25 mouse cellular contexts compared by ENCODE assay signal in genomic region chr15:77875953-77876352, GRCm38 (mm10). TPM values are rescaled to one million over a fixed set of nuclear protein-coding genes. Genes with fewer than 3 reads are reported as not detected.
DNase-seq lines count a peak whose midpoint lies in the region; ATAC-seq and TF ChIP-seq lines count a peak whose summit lies in the region.
"Had no signal": no experiment of that assay in that cellular context is flagged by ENCODE, and none has a peak within 500 bp of the region (broad histone marks: within the 10 kb centered on the region; RNA-seq: fewer than 3 reads in every experiment).

No protein-coding gene starts in this region.

- H3K27me3 ChIP-seq in intestine, embryonic 16.5 days (replicated peaks; ENCODE audit: control insufficient read depth, insufficient read depth, low read length) = no peaks in the 10 kb centered on the region
- H3K27me3 ChIP-seq in intestine, embryonic 15.5 days (replicated peaks) = no peaks in the 10 kb centered on the region
- peaks cover 2% of the 10 kb centered on the region for H3K27me3 ChIP-seq in CH12.LX (replicated peaks)
- H3K27me3 ChIP-seq in small intestine, adult 2 months (ENCODE audit: control insufficient read depth, insufficient read depth, low read length) = no peaks in the 10 kb centered on the region
- H3K27me3 ChIP-seq in midbrain, embryonic 14.5 days (ENCODE audit: control insufficient read depth, insufficient read depth, low read length) = no peaks in the 10 kb centered on the region
- H3K27me3 ChIP-seq in lung, postnatal 0 days (replicated peaks; ENCODE audit: insufficient read depth, low read length) = no peaks in the 10 kb centered on the region
- H3K27me3 ChIP-seq: embryonic facial prominence, embryonic 12.5 days; embryonic facial prominence, embryonic 15.5 days; hindbrain, embryonic 12.5 days; hindbrain, embryonic 15.5 days; Patski had no signal

- H3K9me3 ChIP-seq in intestine, embryonic 16.5 days (ENCODE audit: control insufficient read depth, low read length) = no peaks in the 10 kb centered on the region
- H3K9me3 ChIP-seq in intestine, embryonic 15.5 days = no peaks in the 10 kb centered on the region
- no peaks in the 10 kb centered on the region for H3K9me3 ChIP-seq in CH12.LX (replicated peaks; ENCODE audit: low read length)
- H3K9me3 ChIP-seq in midbrain, embryonic 14.5 days (ENCODE audit: control insufficient read depth, low read length) = no peaks in the 10 kb centered on the region
- H3K9me3 ChIP-seq in lung, postnatal 0 days (ENCODE audit: low read length) = no peaks in the 10 kb centered on the region
- H3K9me3 ChIP-seq: embryonic facial prominence, embryonic 12.5 days; embryonic facial prominence, embryonic 15.5 days; hindbrain, embryonic 12.5 days; hindbrain, embryonic 15.5 days had no signal

- no peak for TF ChIP-seq EP300 in CH12.LX (IDR thresholded peaks at IDR 0.05; ENCODE audit: low read length)
- TF ChIP-seq EP300 in lung, postnatal 0 days (IDR thresholded peaks at IDR 0.05) = no peak

- no peaks in the 10 kb centered on the region for H3K79me2 ChIP-seq in CH12.LX (replicated peaks; ENCODE audit: control insufficient read depth, extremely low read depth, insufficient read depth, poor library complexity, severe bottlenecking)

- no peaks in the 10 kb centered on the region for H3K36me3 ChIP-seq in intestine, embryonic 16.5 days (ENCODE audit: control insufficient read depth, insufficient read depth, low read length)
- H3K36me3 ChIP-seq in intestine, embryonic 15.5 days = no peaks in the 10 kb centered on the region
- no peaks in the 10 kb centered on the region for H3K36me3 ChIP-seq in CH12.LX (replicated peaks in 1 of 2; ENCODE audit: control insufficient read depth in 1 of 2, insufficient read depth in 1 of 2, low read length in 1 of 2)
- H3K36me3 ChIP-seq in small intestine, adult 2 months (ENCODE audit: control insufficient read depth, insufficient read depth, low read length) = no peaks in the 10 kb centered on the region
- no peaks in the 10 kb centered on the region for H3K36me3 ChIP-seq in midbrain, embryonic 14.5 days (ENCODE audit: control insufficient read depth, insufficient read depth, low read length)
- H3K36me3 ChIP-seq in lung, postnatal 0 days (ENCODE audit: insufficient read depth, low read length) = no peaks in the 10 kb centered on the region
- H3K36me3 ChIP-seq: embryonic facial prominence, embryonic 12.5 days; embryonic facial prominence, embryonic 15.5 days; hindbrain, embryonic 12.5 days; hindbrain, embryonic 15.5 days had no signal

- in situ Hi-C loops in CH12.LX (cut with MboI; ENCODE audit: low pct_ligation_motif_present, low pct_unique_long_range_greater_than_20kb, low sequenced_read_pairs) = no loop called here

- WGBS in intestine, embryonic 16.5 days = 80% methylated on average over 6 of the region's 6 CpGs
- WGBS in intestine, embryonic 15.5 days = 77% methylated on average over 6 of the region's 6 CpGs
- 38% methylated on average over 6 of the region's 6 CpGs for WGBS in small intestine, adult 2 months
- WGBS in midbrain, embryonic 14.5 days = 95% methylated on average over 6 of the region's 6 CpGs
- 82% methylated on average over 6 of the region's 6 CpGs for WGBS in lung, postnatal 0 days

- H3K9ac ChIP-seq in intestine, embryonic 16.5 days (ENCODE audit: low read depth, low read length) = no peak overlapping the region
- H3K9ac ChIP-seq in intestine, embryonic 15.5 days = no peak overlapping the region
- no peak overlapping the region for H3K9ac ChIP-seq in CH12.LX (ENCODE audit: insufficient read depth, low read depth)
- H3K9ac ChIP-seq in midbrain, embryonic 14.5 days (replicated peaks; ENCODE audit: low read length) = no peak overlapping the region
- no peak overlapping the region for H3K9ac ChIP-seq in lung, postnatal 0 days (replicated peaks; ENCODE audit: low read depth)
- H3K9ac ChIP-seq: embryonic facial prominence, embryonic 12.5 days; embryonic facial prominence, embryonic 15.5 days; forebrain, postnatal 0 days; hindbrain, embryonic 12.5 days; hindbrain, embryonic 15.5 days had no signal

- no peak for TF ChIP-seq CTCF in CH12.LX (conservative IDR thresholded peaks at IDR 0.05 in 1 of 2, IDR thresholded peaks at IDR 0.05 in 1 of 2; ENCODE audit: low read depth in 2 of 2, low read length in 2 of 2)
- TF ChIP-seq CTCF in small intestine, adult 2 months (IDR thresholded peaks at IDR 0.05; ENCODE audit: extremely low read depth, insufficient read length, insufficient replicate concordance, low read depth, low read length) = no peak
- no peak for TF ChIP-seq CTCF in lung, postnatal 0 days (IDR thresholded peaks at IDR 0.05)

- no peak overlapping the region for H3K4me2 ChIP-seq in intestine, embryonic 16.5 days (ENCODE audit: low read depth, low read length)
- H3K4me2 ChIP-seq in intestine, embryonic 15.5 days (replicated peaks) = no peak overlapping the region
- no peak overlapping the region for H3K4me2 ChIP-seq in CH12.LX (ENCODE audit: insufficient read depth, low read depth, poor library complexity, severe bottlenecking)
- no peak overlapping the region for H3K4me2 ChIP-seq in midbrain, embryonic 14.5 days (ENCODE audit: low read length)
- no peak overlapping the region for H3K4me2 ChIP-seq in lung, postnatal 0 days (replicated peaks; ENCODE audit: low read depth, low read length)
- H3K4me2 ChIP-seq: embryonic facial prominence, embryonic 12.5 days; embryonic facial prominence, embryonic 15.5 days; heart, embryonic 11.5 days; hindbrain, embryonic 12.5 days; hindbrain, embryonic 15.5 days had no signal

- TF ChIP-seq POLR2A in CH12.LX (IDR thresholded peaks at IDR 0.05; ENCODE audit: low read depth, low read length) = no peak
- TF ChIP-seq POLR2A in small intestine, adult 2 months (IDR thresholded peaks at IDR 0.05; ENCODE audit: low read depth, low read length) = no peak

- H3K4me1 ChIP-seq in intestine, embryonic 16.5 days (ENCODE audit: control insufficient read depth, insufficient read depth, low read length) = peaks cover 17% of the 10 kb centered on the region
- H3K4me1 ChIP-seq in intestine, embryonic 15.5 days (replicated peaks) = peaks cover 10% of the 10 kb centered on the region; the same call in 1 of the 2 replicates
- peaks cover 3 to 5% of the 10 kb centered on the region in 2 experiments; a peak in 3 of 4 replicates for H3K4me1 ChIP-seq in CH12.LX (ENCODE audit: control insufficient read depth in 1 of 2, insufficient read depth in 2 of 2)
- H3K4me1 ChIP-seq in small intestine, adult 2 months (ENCODE audit: control insufficient read depth, insufficient read depth, insufficient read length, low read length) = peaks cover 45% of the 10 kb centered on the region
- no peaks in the 10 kb centered on the region for H3K4me1 ChIP-seq in midbrain, embryonic 14.5 days (ENCODE audit: control insufficient read depth, insufficient read depth, low read length)
- H3K4me1 ChIP-seq in lung, postnatal 0 days (ENCODE audit: insufficient read depth, low read depth, low read length) = 0 out of 2 replicates have a peak, but pooled peaks cover 4% of the 10 kb centered on the region
- H3K4me1 ChIP-seq: embryonic facial prominence, embryonic 12.5 days; embryonic facial prominence, embryonic 15.5 days; hindbrain, embryonic 12.5 days; hindbrain, embryonic 15.5 days had no signal

- H3K4me3 ChIP-seq in intestine, embryonic 16.5 days (ENCODE audit: low read length) = no peak overlapping the region
- H3K4me3 ChIP-seq in intestine, embryonic 15.5 days (replicated peaks) = no peak overlapping the region
- H3K4me3 ChIP-seq in CH12.LX (replicated peaks in 1 of 3; ENCODE audit: low read depth in 2 of 3, low read length in 2 of 3, poor library complexity in 1 of 3) = no peak overlapping the region
- H3K4me3 ChIP-seq in small intestine, adult 2 months (ENCODE audit: low read depth, low read length) = no peak overlapping the region
- H3K4me3 ChIP-seq in midbrain, embryonic 14.5 days (replicated peaks; ENCODE audit: low read depth, low read length) = no peak overlapping the region
- no peak overlapping the region for H3K4me3 ChIP-seq in lung, postnatal 0 days (ENCODE audit: low read depth, low read length)
- H3K4me3 ChIP-seq: embryonic facial prominence, embryonic 12.5 days; embryonic facial prominence, embryonic 15.5 days; gastrocnemius, adult 2 months; hindbrain, embryonic 12.5 days; hindbrain, embryonic 15.5 days had no signal

- no peak for ATAC-seq in intestine, embryonic 16.5 days
- ATAC-seq in intestine, embryonic 15.5 days = no peak
- ATAC-seq in midbrain, embryonic 14.5 days (ENCODE audit: low FRiP score, low TSS enrichment) = no peak
- ATAC-seq in lung, postnatal 0 days = no peak
- ATAC-seq: CD4-positive, CD25-positive, alpha-beta regulatory T cell, adult 4 months; forebrain, embryonic 14.5 days; forebrain, postnatal 0 days; Patski had no signal

- DNase-seq in CH12.LX (ENCODE audit: extremely low read depth) = no peak
- peak; percentile 50 for DNase-seq in induced T-regulatory cell, adult 2 months (ENCODE audit: low read depth)
- no peak for DNase-seq in midbrain, embryonic 14.5 days
- DNase-seq in lung, postnatal 0 days (ENCODE audit: low spot score) = no peak
- no peak for DNase-seq in adrenal gland, postnatal 36 days
- DNase-seq: adrenal gland, postnatal 10 days; B cell, adult 2 months; cerebellum, adult 11-12 months; cerebellum, adult 8-10 months; cerebellum, postnatal 14 days; forebrain, postnatal 0 days; gastrocnemius, adult 2 months; gastrocnemius, postnatal 14 days; heart, adult 11 months had no signal

- dilution Hi-C loops in CH12.LX (cut with MboI; ENCODE audit: extremely low pct_ligation_motif_present, extremely low pct_unique_long_range_greater_than_20kb, low sequenced_read_pairs) = no loop called here

- peak overlapping the region; percentile 23; the same call in 1 of the 2 replicates for H3K27ac ChIP-seq in intestine, embryonic 16.5 days (ENCODE audit: low read length)
- H3K27ac ChIP-seq in intestine, embryonic 15.5 days = no peak overlapping the region
- H3K27ac ChIP-seq in CH12.LX (ENCODE audit: insufficient read depth, low read depth) = no peak overlapping the region
- peak overlapping the region; percentile 65 for H3K27ac ChIP-seq in small intestine, adult 2 months (ENCODE audit: insufficient read depth, low read depth, low read length)
- H3K27ac ChIP-seq in midbrain, embryonic 14.5 days (replicated peaks; ENCODE audit: low read depth, low read length) = no peak overlapping the region
- no peak overlapping the region for H3K27ac ChIP-seq in lung, postnatal 0 days (ENCODE audit: low read length)
- H3K27ac ChIP-seq: embryonic facial prominence, embryonic 12.5 days; embryonic facial prominence, embryonic 15.5 days; gastrocnemius, adult 2 months; hindbrain, embryonic 12.5 days; hindbrain, embryonic 15.5 days had no signal

- TF ChIP-seq RAD21 in CH12.LX (IDR thresholded peaks at IDR 0.05; ENCODE audit: low read depth, low read length) = no peak

RNA-seq across cellular contexts. Expression of gene Myh9, which starts 34.0 kb away (rescaled TPM):
- polyA plus RNA-seq in intestine, embryonic 16.5 days (2015; fragmentation: Nextera tagmentation; extraction: Ambion mirVana) = 39.1 and 43.8 TPM in 2 replicates
- polyA plus RNA-seq in intestine, embryonic 15.5 days (2015; fragmentation: Nextera tagmentation; extraction: Ambion mirVana) = 51.6 and 52.9 TPM in 2 replicates
- total RNA-seq in CH12.LX (2012; rRNA removed) (128 and 146 TPM in 2 replicates), CH12.LX (2014; rRNA removed) (43.8 and 46.4 TPM in 2 replicates)
- polyA plus RNA-seq in CH12.LX (2012; ENCODE audit: insufficient read length, low read depth) = 165 and 178 TPM in 2 replicates
- polyA plus RNA-seq in small intestine, adult 2 months (2012; rRNA removed) = 44.8 and 89.4 TPM in 2 replicates
- 7.3 and 14.8 TPM in 2 replicates for polyA plus RNA-seq in midbrain, embryonic 14.5 days (2014; fragmentation: Nextera tagmentation; extraction: Ambion mirVana)
- polyA plus RNA-seq in lung, postnatal 0 days (2015; fragmentation: Nextera tagmentation; extraction: Ambion mirVana) = 59.3 and 67.3 TPM in 2 replicates
- 100 to 1,000 TPM; 309 to 387 TPM for total RNA-seq in adrenal gland, postnatal 36 days (2021)

RNA-seq across cellular contexts. Expression of gene Txn2, which starts 52.9 kb away (rescaled TPM):
- 357 and 388 TPM in 2 replicates for polyA plus RNA-seq in intestine, embryonic 16.5 days (2015; fragmentation: Nextera tagmentation; extraction: Ambion mirVana)
- polyA plus RNA-seq in intestine, embryonic 15.5 days (2015; fragmentation: Nextera tagmentation; extraction: Ambion mirVana) = 314 and 350 TPM in 2 replicates
- total RNA-seq in CH12.LX (2012; rRNA removed) (105 and 122 TPM in 2 replicates), CH12.LX (2014; rRNA removed) (16.8 and 22.4 TPM in 2 replicates)
- 188 and 209 TPM in 2 replicates for polyA plus RNA-seq in CH12.LX (2012; ENCODE audit: insufficient read length, low read depth)
- 157 and 222 TPM in 2 replicates for polyA plus RNA-seq in small intestine, adult 2 months (2012; rRNA removed)
- 219 and 234 TPM in 2 replicates for polyA plus RNA-seq in midbrain, embryonic 14.5 days (2014; fragmentation: Nextera tagmentation; extraction: Ambion mirVana)
- 121 and 122 TPM in 2 replicates for polyA plus RNA-seq in lung, postnatal 0 days (2015; fragmentation: Nextera tagmentation; extraction: Ambion mirVana)
- total RNA-seq in adrenal gland, postnatal 36 days (2021) = 100 to 1,000 TPM; 563 to 586 TPM

Comparison
In these comparisons a context has a peak if more than half of its experiments do, and no peak if none do; other contexts are left out.
1. H3K27ac ChIP-seq: peak in intestine, embryonic 16.5 days (single experiment) and small intestine, adult 2 months (single experiment); none in intestine, embryonic 15.5 days (single experiment), CH12.LX (single experiment), midbrain, embryonic 14.5 days (single experiment) and lung, postnatal 0 days (single experiment).